Mouse (Mus musculus): ENCODE results near the gene Rdh16f2.

DNA sequence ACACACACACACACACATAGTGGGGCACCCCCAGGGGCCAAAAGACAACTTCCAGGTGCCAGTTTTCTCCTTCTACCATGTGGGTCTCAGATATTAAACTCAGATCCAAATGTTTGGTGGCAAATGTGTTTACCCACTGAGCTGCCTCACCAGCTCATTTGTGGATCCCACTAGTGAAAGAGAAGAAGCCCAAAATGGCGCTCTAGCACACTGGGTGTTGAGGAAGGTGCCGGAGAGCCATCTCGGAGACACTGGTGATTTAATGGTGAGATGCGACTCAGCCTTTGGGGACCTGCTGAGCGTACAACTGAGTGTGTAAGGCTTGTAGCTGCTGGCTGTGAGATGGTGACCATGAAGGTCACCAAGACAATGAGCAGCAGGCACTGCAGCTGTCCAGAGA lies 51.4 kb downstream of the Rdh16f2 start:
- TF ChIP-seq CTCF (IDR thresholded peaks at IDR 0.05; ENCODE audit: low read depth, low read length) (no peak), POLR2A (IDR thresholded peaks at IDR 0.05; ENCODE audit: borderline replicate concordance, low read depth, low read length) (no peak)

Measured in bone marrow macrophage, adult 2 months (primary cell).